Mouse (Mus musculus) embryonic facial prominence, embryonic 10.5 days (tissue): ENCODE data around the gene Nfib. TPM values are rescaled to one million over a fixed set of nuclear protein-coding genes. Genes with fewer than 3 reads are reported as not detected.

Experiments
- DNase-seq: peaks from one replicate; pipeline ENCODE4 v3.0.0-alpha.2; 2017; ENCODE audit warnings: low spot score
- H3K27ac ChIP-seq: fragments of 300-500 bp; sonication (generic); replicated peaks from 2 replicates; pipeline ENCODE4 v1.5.1; 2016; ENCODE audit warnings: mild to moderate bottlenecking
- H3K27me3 ChIP-seq: fragments of 300-500 bp; sonication (generic); replicated peaks from 2 replicates; pipeline ENCODE4 v1.6.1; 2016; ENCODE audit warnings: low read depth, mild to moderate bottlenecking; ENCODE audit not compliant: poor library complexity, severe bottlenecking
- H3K36me3 ChIP-seq: fragments of 300-500 bp; sonication (generic); replicated peaks from 2 replicates; pipeline ENCODE4 v1.6.1; 2016; ENCODE audit warnings: mild to moderate bottlenecking, moderate library complexity
- H3K4me1 ChIP-seq: fragments of 300-500 bp; sonication (generic); 2 replicates; pipeline ENCODE4 v1.6.1; 2016
- H3K4me3 ChIP-seq: fragments of 300-500 bp; sonication (generic); 2 replicates; pipeline ENCODE4 v1.5.1; 2016; ENCODE audit warnings: mild to moderate bottlenecking, moderate library complexity
- H3K9me3 ChIP-seq: fragments of 300-500 bp; sonication (generic); 2 replicates; pipeline ENCODE4 v1.6.1; 2016; ENCODE audit warnings: mild to moderate bottlenecking
- WGBS: fragments of 180-500 bp; shearing (Covaris S2); methylation state at CpG from one replicate; pipeline ENCODE4 v1.1.7; 2016; 5-methylcytosine and 5-hydroxymethylcytosine counted together
- polyA plus RNA-seq: library from polyadenylated mRNA; unstranded; fragments of >200 nt; fragmentation: Nextera tagmentation; extraction: Ambion mirVana; gene quantifications from 2 replicates; pipeline ENCODE4 v1.2.1, GENCODE M21; 2016

The Nfib gene
- polyA plus RNA-seq, 1 experiment from 2014 or later: 26.7 TPM

GRCm38 (mm10) chr4:82683583-82683982, 22.0 kb downstream of the Nfib start:
- Histone ChIP-seq H3K9me3 (no peaks in the 10 kb centered on the region), H3K4me3 (no peak overlapping the region), H3K27me3 (no peaks in the 10 kb centered on the region), H3K36me3 (no peaks in the 10 kb centered on the region), H3K4me1 (peaks cover 9% of the 10 kb centered on the region), H3K27ac (no peak overlapping the region)
- 92% methylated on average over 6 of the region's 6 CpGs for WGBS
- DNase-seq: no peak

GRCm38 (mm10) chr4:82676104-82676503, 29.4 kb downstream of the Nfib start:
- DNase-seq: no peak
- Histone ChIP-seq H3K9me3 (no peaks in the 10 kb centered on the region), H3K27me3 (no peaks in the 10 kb centered on the region), H3K36me3 (no peaks in the 10 kb centered on the region), H3K4me1 (peaks cover 3% of the 10 kb centered on the region; the same call in 1 of the 2 replicates), H3K4me3 (no peak overlapping the region), H3K27ac (no peak overlapping the region)
- 88% methylated on average over 2 of the region's 2 CpGs for WGBS

- 87% methylated on average over 3 of the region's 3 CpGs for WGBS
- no peaks in the 10 kb centered on the region for H3K36me3 ChIP-seq
- H3K27me3 ChIP-seq: no peaks in the 10 kb centered on the region
- no peaks in the 10 kb centered on the region for H3K9me3 ChIP-seq
- no peak for DNase-seq
- no peak overlapping the region for H3K27ac ChIP-seq
- H3K4me1 ChIP-seq: no peaks in the 10 kb centered on the region
- no peak overlapping the region for H3K4me3 ChIP-seq
Measured at GRCm38 (mm10) chr4:82667271-82667872, 38.2 kb downstream of the Nfib start.

GRCm38 (mm10) chr4:82664436-82664835, 41.1 kb downstream of the Nfib start:
- no peak overlapping the region for H3K4me3 ChIP-seq
- no peak for DNase-seq
- no peak overlapping the region for H3K27ac ChIP-seq
- H3K9me3 ChIP-seq: no peaks in the 10 kb centered on the region
- no peaks in the 10 kb centered on the region for H3K27me3 ChIP-seq
- no peaks in the 10 kb centered on the region for H3K4me1 ChIP-seq
- no peaks in the 10 kb centered on the region for H3K36me3 ChIP-seq
- WGBS: 84% methylated on average over 7 of the region's 7 CpGs

- no peaks in the 10 kb centered on the region for H3K9me3 ChIP-seq
- no peak overlapping the region for H3K27ac ChIP-seq
- no peak overlapping the region for H3K4me3 ChIP-seq
- no peak for DNase-seq
- no peaks in the 10 kb centered on the region for H3K4me1 ChIP-seq
- H3K36me3 ChIP-seq: no peaks in the 10 kb centered on the region
- 87% methylated on average over 6 of the region's 6 CpGs for WGBS
- H3K27me3 ChIP-seq: no peaks in the 10 kb centered on the region
Measured at GRCm38 (mm10) chr4:82663749-82664381, 41.7 kb downstream of the Nfib start.

- no peaks in the 10 kb centered on the region for H3K27me3 ChIP-seq
- no peak overlapping the region for H3K4me3 ChIP-seq
- 82% methylated on average over 3 of the region's 3 CpGs for WGBS
- no peak overlapping the region for H3K27ac ChIP-seq
- no peak for DNase-seq
- no peaks in the 10 kb centered on the region for H3K9me3 ChIP-seq
- H3K4me1 ChIP-seq: no peaks in the 10 kb centered on the region
- no peaks in the 10 kb centered on the region for H3K36me3 ChIP-seq
Measured at GRCm38 (mm10) chr4:82662626-82663025, 42.9 kb downstream of the Nfib start.

- no peak for DNase-seq
Measured at GRCm38 (mm10) chr4:82662222-82662621, 43.3 kb downstream of the Nfib start.

GRCm38 (mm10) chr4:82661215-82661614, 44.3 kb downstream of the Nfib start:
- Histone ChIP-seq H3K4me3 (no peak overlapping the region), H3K9me3 (no peaks in the 10 kb centered on the region), H3K36me3 (no peaks in the 10 kb centered on the region), H3K27ac (no peak overlapping the region), H3K4me1 (no peaks in the 10 kb centered on the region), H3K27me3 (no peaks in the 10 kb centered on the region)
- 91% methylated on average over 7 of the region's 7 CpGs for WGBS
- DNase-seq: no peak

More at GRCm38 (mm10) chr4:82662222-82662621, 43.3 kb downstream of the Nfib start:
- Histone ChIP-seq H3K4me1 (no peaks in the 10 kb centered on the region), H3K9me3 (no peaks in the 10 kb centered on the region), H3K36me3 (no peaks in the 10 kb centered on the region), H3K27me3 (no peaks in the 10 kb centered on the region), H3K4me3 (no peak overlapping the region), H3K27ac (no peak overlapping the region)
- WGBS: 67% methylated on average over 9 of the region's 9 CpGs

GRCm38 (mm10) chr4:82645679-82646078, 59.9 kb downstream of the Nfib start:
- Histone ChIP-seq H3K27ac (no peak overlapping the region), H3K4me1 (no peaks in the 10 kb centered on the region; the same call in none of the 2 replicates), H3K27me3 (no peaks in the 10 kb centered on the region), H3K36me3 (no peaks in the 10 kb centered on the region), H3K4me3 (no peak overlapping the region), H3K9me3 (no peaks in the 10 kb centered on the region)
- no peak for DNase-seq
- WGBS: 85% methylated on average over 5 of the region's 5 CpGs

- Histone ChIP-seq H3K4me1 (no peaks in the 10 kb centered on the region; the same call in none of the 2 replicates), H3K36me3 (no peaks in the 10 kb centered on the region), H3K9me3 (no peaks in the 10 kb centered on the region), H3K4me3 (no peak overlapping the region), H3K27ac (no peak overlapping the region), H3K27me3 (no peaks in the 10 kb centered on the region)
- DNase-seq: no peak
- WGBS: 74% methylated on average over 9 of the region's 9 CpGs
Measured at GRCm38 (mm10) chr4:82644797-82645196, 60.8 kb downstream of the Nfib start.

- 88% methylated on average over 5 of the region's 5 CpGs for WGBS
- Histone ChIP-seq H3K4me1 (no peaks in the 10 kb centered on the region; the same call in none of the 2 replicates), H3K27ac (no peak overlapping the region), H3K36me3 (no peaks in the 10 kb centered on the region), H3K4me3 (no peak overlapping the region), H3K27me3 (no peaks in the 10 kb centered on the region), H3K9me3 (no peaks in the 10 kb centered on the region)
- no peak for DNase-seq
Measured at GRCm38 (mm10) chr4:82643734-82644085, 61.8 kb downstream of the Nfib start.

- DNase-seq: peak; percentile 56
- Histone ChIP-seq H3K36me3 (no peaks in the 10 kb centered on the region), H3K27ac (peak overlapping the region; percentile 40; the same call in 1 of the 2 replicates), H3K4me1 (no peaks in the 10 kb centered on the region; the same call in none of the 2 replicates), H3K4me3 (no peak overlapping the region), H3K27me3 (no peaks in the 10 kb centered on the region), H3K9me3 (no peaks in the 10 kb centered on the region)
- WGBS: 68% methylated on average over 6 of the region's 6 CpGs
Measured at GRCm38 (mm10) chr4:82643022-82643733, 62.4 kb downstream of the Nfib start.
